Mouse (Mus musculus) ES-E14 (cell line): ENCODE data around the gene Tuba1a. TPM values are rescaled to one million over a fixed set of nuclear protein-coding genes. Genes with fewer than 3 reads are reported as not detected.
A peak's percentile ranks its signal among the peaks of the same experiment; 100 is the strongest.
"Not testable (repeated sequence)": the region's sequence is repeated elsewhere in the genome, so short reads cannot be mapped to it uniquely, and the experiment has no call there.

Source experiments
- DNase-seq: peaks from one replicate; pipeline ENCODE4 v3.0.0-alpha.2; 2013; ENCODE audit warnings: low read depth, low spot score
- H3K27ac ChIP-seq: 2 replicates; pipeline ENCODE4 v1.5.1; 2012; ENCODE audit warnings: low read depth, mild to moderate bottlenecking, low read length, moderate library complexity, mixed read lengths; ENCODE audit not compliant: poor library complexity, insufficient read depth, severe bottlenecking
- H3K36me3 ChIP-seq: 2 replicates; pipeline ENCODE4 v1.6.1; 2012; ENCODE audit warnings: mild to moderate bottlenecking, low read length, moderate library complexity, mixed read lengths; ENCODE audit not compliant: control insufficient read depth, poor library complexity, insufficient read depth, severe bottlenecking
- H3K4me1 ChIP-seq, 2 experiments: fragments of 150-350 bp in 1 of 2; sonication (generic) in 1 of 2; 2 replicates each; pipeline ENCODE4 v1.6.1; 2012; ENCODE audit warnings: low read length in 2 of 2, mild to moderate bottlenecking in 1 of 2, mixed read lengths in 1 of 2; ENCODE audit not compliant: control insufficient read depth in 2 of 2, insufficient read depth in 2 of 2, poor library complexity in 1 of 2
- H3K4me3 ChIP-seq, 2 experiments: fragments of 150-350 bp in 1 of 2; sonication (generic) in 1 of 2; 2 replicates each; pipeline ENCODE4 v1.5.1; 2012; ENCODE audit warnings: low read length in 2 of 2, low read depth in 1 of 2, mild to moderate bottlenecking in 1 of 2, mixed read lengths in 1 of 2; ENCODE audit not compliant: insufficient read depth in 1 of 2, poor library complexity in 1 of 2, severe bottlenecking in 1 of 2
- H3K9ac ChIP-seq: 2 replicates; pipeline ENCODE4 v1.6.1; 2012; ENCODE audit warnings: low read depth, mild to moderate bottlenecking, low read length, mixed read lengths; ENCODE audit not compliant: poor library complexity, insufficient read depth, severe bottlenecking
- H3K9me3 ChIP-seq: fragments of 150-350 bp; sonication (generic); 2 replicates; pipeline ENCODE4 v1.6.1; 2012; ENCODE audit warnings: low read depth, mild to moderate bottlenecking, low read length; ENCODE audit not compliant: control insufficient read depth, insufficient read depth
- CHD2 ChIP-seq: IDR thresholded peaks from 2 replicates; pipeline ENCODE4 v1.6.1; 2014; ENCODE audit warnings: mild to moderate bottlenecking, low read depth, low read length, inconsistent platforms
- HCFC1 ChIP-seq: IDR thresholded peaks from 2 replicates; pipeline ENCODE4 v1.6.1; 2012; ENCODE audit warnings: low read length, inconsistent platforms, borderline replicate concordance; ENCODE audit not compliant: insufficient read depth
- MAFK ChIP-seq: IDR thresholded peaks from 2 replicates; pipeline ENCODE4 v1.6.1; 2014; ENCODE audit warnings: mild to moderate bottlenecking, low read depth, low read length, inconsistent platforms; ENCODE audit not compliant: insufficient read depth
- ZC3H11A ChIP-seq: IDR thresholded peaks from 2 replicates; pipeline ENCODE4 v1.6.1; 2012; ENCODE audit warnings: low read depth, mild to moderate bottlenecking, inconsistent platforms, low read length, borderline replicate concordance
- ZNF384 ChIP-seq: IDR thresholded peaks from 2 replicates; pipeline ENCODE4 v1.6.1; 2012; ENCODE audit warnings: low read depth, low read length, inconsistent platforms
- in situ Hi-C, 2 experiments: fragments of 600-800 bp; cut with MboI; formaldehyde crosslinking; loops; one replicate each; pipeline ENCODE4 v1.15.1; 2025; ENCODE audit warnings: low sequenced_read_pairs in 2 of 2, inconsistent platforms in 1 of 2; ENCODE audit not compliant: unreplicated experiment in 2 of 2
- total RNA-seq: library from RNA; depleted of rRNA; stranded (reverse); fragments of 300-350 nt; gene quantifications from 2 replicates; pipeline ENCODE4 v1.2.3, GENCODE M21; 2012

The Tuba1a gene
- total RNA-seq, 1 experiment: 862 TPM

DNA sequence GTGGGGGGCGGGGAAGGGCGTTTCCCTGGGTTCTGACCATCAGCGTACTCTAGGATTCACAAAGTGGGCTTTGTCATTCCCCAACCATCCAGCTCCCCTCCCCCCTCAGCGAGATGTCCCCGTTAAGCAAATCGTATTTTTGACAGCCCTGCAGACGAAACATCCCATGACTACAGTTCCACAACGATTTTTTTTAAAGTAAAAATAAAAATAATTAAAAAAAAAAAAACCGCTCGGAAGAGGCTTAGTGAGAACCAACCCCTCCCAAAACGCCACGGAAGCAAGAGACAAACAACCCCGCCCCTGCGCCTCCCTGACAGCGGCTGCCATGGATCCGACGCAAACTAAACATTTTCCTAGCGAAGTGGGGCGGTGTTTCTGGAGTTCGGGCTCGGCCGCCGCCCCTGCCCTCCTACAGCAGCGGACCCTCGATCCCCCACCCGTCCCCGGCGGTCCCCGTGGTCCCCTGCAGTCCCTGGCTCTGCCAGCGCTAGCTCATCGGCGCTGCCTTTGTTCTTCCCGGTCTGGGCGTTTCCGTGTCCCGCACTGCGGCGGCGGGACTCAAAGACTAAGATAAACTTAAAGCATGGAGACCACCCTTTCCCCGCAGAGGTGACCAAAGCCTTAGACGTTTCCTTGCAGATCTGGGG, 627 bp downstream of the Tuba1a start:
- no peak for TF ChIP-seq MAFK
- TF ChIP-seq CHD2: peak; percentile 43; the same call in 1 of the 2 replicates
- no peak for TF ChIP-seq ZC3H11A
- TF ChIP-seq ZNF384: peak; percentile 62; the same call in 1 of the 2 replicates
- no peak for TF ChIP-seq HCFC1
- Histone ChIP-seq H3K9me3 (no peaks in the 10 kb centered on the region), H3K4me1 (peaks cover 7 to 11% of the 10 kb centered on the region in 2 experiments; a peak in 3 of 4 replicates), H3K9ac (peak overlapping the region; percentile 85), H3K36me3 (peaks cover 10% of the 10 kb centered on the region), H3K27ac (peak overlapping the region; percentile 86), H3K4me3 (peak overlapping the region; percentile 78 to 91)
- no peak for DNase-seq
- in situ Hi-C loops: no loop called here

DNA sequence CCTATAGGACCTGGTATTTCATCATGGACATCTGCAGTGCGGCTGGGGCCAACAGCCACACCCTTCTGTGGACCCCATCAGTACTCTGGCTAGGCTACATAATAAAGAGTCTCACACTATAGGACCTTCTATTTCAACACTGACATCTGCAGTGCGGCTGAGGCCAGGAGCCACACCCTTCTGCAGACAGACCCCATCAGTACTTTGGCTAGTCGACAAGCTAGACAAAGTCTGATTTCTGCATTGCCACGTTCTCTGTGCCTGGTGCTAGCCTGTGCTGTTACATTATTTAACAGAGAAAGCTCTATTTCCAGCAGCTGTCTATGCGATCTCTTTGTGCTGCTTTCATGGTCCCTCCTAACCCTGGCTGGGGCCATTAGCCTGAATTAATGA, 1.4 kb downstream of the Tuba1a start:
- Histone ChIP-seq H3K27ac (no peak overlapping the region), H3K4me1 (peaks cover 7 to 11% of the 10 kb centered on the region in 2 experiments; a peak in 3 of 4 replicates), H3K9ac (no peak overlapping the region), H3K9me3 (no peaks in the 10 kb centered on the region), H3K4me3 (peak overlapping the region; percentile 41 to 78), H3K36me3 (peaks cover 10% of the 10 kb centered on the region)
- TF ChIP-seq MAFK: no peak
- TF ChIP-seq ZC3H11A: no peak
- no peak for TF ChIP-seq HCFC1
- TF ChIP-seq ZNF384: no peak
- TF ChIP-seq CHD2: no peak
- DNase-seq: no peak
- in situ Hi-C loops: no loop called here

DNA sequence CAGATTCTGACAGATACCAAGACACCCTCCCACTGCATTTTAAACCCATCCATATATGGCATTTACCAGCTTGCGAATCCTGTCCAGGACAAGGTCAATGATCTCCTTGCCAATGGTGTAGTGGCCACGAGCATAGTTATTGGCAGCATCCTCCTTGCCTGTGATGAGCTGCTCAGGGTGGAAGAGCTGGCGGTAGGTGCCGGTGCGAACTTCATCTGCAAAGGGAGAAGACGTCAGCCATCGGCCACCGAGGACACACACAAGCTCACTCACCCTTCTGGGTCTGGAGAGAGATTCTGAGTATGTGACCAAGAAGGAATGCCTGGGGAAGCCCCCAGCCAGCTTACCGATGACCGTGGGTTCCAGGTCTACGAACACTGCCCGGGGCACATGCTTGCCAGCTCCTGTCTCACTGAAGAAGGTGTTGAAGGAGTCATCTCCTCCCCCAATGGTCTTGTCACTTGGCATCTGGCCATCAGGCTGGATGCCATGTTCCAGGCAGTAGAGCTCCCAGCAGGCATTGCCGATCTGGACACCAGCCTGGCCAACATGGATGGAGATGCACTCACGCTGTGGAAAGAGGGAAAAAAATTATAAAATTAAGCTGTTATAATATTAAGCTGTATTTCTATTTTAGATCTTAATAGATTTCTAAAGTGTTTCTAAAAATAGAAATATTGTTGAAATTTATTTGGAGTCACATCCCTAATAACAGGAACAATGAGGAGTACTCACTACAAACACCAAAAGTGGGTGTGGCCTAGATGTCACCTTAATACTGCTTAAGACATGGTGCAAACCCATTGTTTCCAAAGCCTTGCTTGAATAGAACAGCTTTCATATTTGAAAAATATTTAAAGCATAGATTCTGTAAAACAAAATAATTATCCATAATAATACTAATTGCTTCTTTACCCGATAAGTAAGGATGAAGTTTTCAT, 2.1 kb downstream of the Tuba1a start:
- H3K27ac ChIP-seq, H3K9me3 ChIP-seq, in situ Hi-C loops, H3K9ac ChIP-seq, H3K36me3 ChIP-seq, H3K4me3 ChIP-seq, DNase-seq: not testable (repeated sequence)
- H3K4me1 ChIP-seq: peaks cover 7 to 11% of the 10 kb centered on the region in 2 experiments; a peak in 3 of 4 replicates

DNA sequence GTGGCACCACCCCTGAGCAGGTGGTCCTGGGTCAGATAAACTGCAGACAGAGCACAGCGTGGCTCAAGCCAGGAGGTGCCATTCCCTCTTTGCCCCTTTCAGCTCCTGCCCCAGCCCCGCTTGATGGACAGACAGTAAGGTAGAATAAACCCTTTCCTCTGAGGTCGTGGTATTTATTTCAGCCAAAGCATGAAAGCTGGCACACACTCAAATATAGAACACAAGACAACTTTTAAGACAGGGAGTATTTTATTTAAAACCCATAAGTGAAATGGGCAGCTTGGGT, 4.0 kb downstream of the Tuba1a start:
- no peak for DNase-seq
- no peaks in the 10 kb centered on the region for H3K9me3 ChIP-seq
- peaks cover 10% of the 10 kb centered on the region for H3K36me3 ChIP-seq
- no peak overlapping the region for H3K9ac ChIP-seq
- no peak overlapping the region for H3K27ac ChIP-seq
- in situ Hi-C loops: no loop called here
- no peak overlapping the region for H3K4me3 ChIP-seq
- H3K4me1 ChIP-seq: peaks cover 7 to 9% of the 10 kb centered on the region in 2 experiments; a peak in 3 of 4 replicates
- TF ChIP-seq ZNF384 (no peak), ZC3H11A (no peak), CHD2 (no peak), MAFK (no peak), HCFC1 (no peak)
